Mouse (Mus musculus): ENCODE measurements around the gene Usp12. TPM values are rescaled to one million over a fixed set of nuclear protein-coding genes. Genes with fewer than 3 reads are reported as not detected.

The Usp12 gene
- polyA plus RNA-seq, 1 experiment from 2014 or later, result 11.1 TPM

- ATAC-seq (replicated peaks; ENCODE audit: low FRiP score) (no peak; the same call in 1 of the 2 replicates), DNase-seq (ENCODE audit: low spot score) (no peak)
- Histone ChIP-seq H3K9ac (ENCODE audit: low read depth, low read length) (no peak overlapping the region), H3K9me3 (ENCODE audit: control insufficient read depth, low read length) (no peaks in the 10 kb centered on the region), H3K4me1 (replicated peaks; ENCODE audit: control insufficient read depth, insufficient read depth, low read length) (peaks cover 11% of the 10 kb centered on the region), H3K36me3 (ENCODE audit: control insufficient read depth, insufficient read depth, low read length) (0 out of 2 replicates have a peak, but pooled peaks cover 2% of the 10 kb centered on the region), H3K27me3 (replicated peaks; ENCODE audit: control insufficient read depth, insufficient read depth, low read length) (no peaks in the 10 kb centered on the region), H3K27ac (ENCODE audit: low read depth, low read length) (no peak overlapping the region), H3K4me3 (ENCODE audit: low read depth, low read length) (no peak overlapping the region), H3K4me2 (peak overlapping the region; percentile 25; the same call in 1 of the 2 replicates)
- WGBS, result 31% methylated on average over 11 of the region's 11 CpGs
These were observed 22.8 kb downstream of the Usp12 start for GRCm38 (mm10) chr5:146771982-146772381.

- H3K36me3 ChIP-seq (ENCODE audit: control insufficient read depth, insufficient read depth, low read length), result peaks cover 2% of the 10 kb centered on the region; the same call in 1 of the 2 replicates
- no peak overlapping the region; the same call in 1 of the 2 replicates for H3K27ac ChIP-seq (ENCODE audit: low read depth, low read length)
- H3K27me3 ChIP-seq (replicated peaks; ENCODE audit: control insufficient read depth, insufficient read depth, low read length), result no peaks in the 10 kb centered on the region
- no peaks in the 10 kb centered on the region for H3K9me3 ChIP-seq (ENCODE audit: control insufficient read depth, low read length)
- 73% methylated on average over 15 of the region's 15 CpGs for WGBS
- no peak overlapping the region for H3K9ac ChIP-seq (ENCODE audit: low read depth, low read length)
- peaks cover 11% of the 10 kb centered on the region for H3K4me1 ChIP-seq (replicated peaks; ENCODE audit: control insufficient read depth, insufficient read depth, low read length)
- no peak overlapping the region for H3K4me2 ChIP-seq
- no peak for DNase-seq (ENCODE audit: low spot score)
- H3K4me3 ChIP-seq (ENCODE audit: low read depth, low read length), result no peak overlapping the region
- no peak for ATAC-seq (replicated peaks; ENCODE audit: low FRiP score)
These were observed 24.6 kb downstream of the Usp12 start for GRCm38 (mm10) chr5:146770002-146770848.

GRCm38 (mm10) chr5:146765791-146766190, 29.0 kb downstream of the Usp12 start:
- Histone ChIP-seq H3K36me3 (ENCODE audit: control insufficient read depth, insufficient read depth, low read length) (peaks cover 4% of the 10 kb centered on the region), H3K27me3 (replicated peaks; ENCODE audit: control insufficient read depth, insufficient read depth, low read length) (no peaks in the 10 kb centered on the region)
- 91% methylated on average over 5 of the region's 5 CpGs for WGBS

GRCm38 (mm10) chr5:146759159-146759558, 35.6 kb downstream of the Usp12 start:
- peaks cover 5% of the 10 kb centered on the region for H3K36me3 ChIP-seq (ENCODE audit: control insufficient read depth, insufficient read depth, low read length)

More at GRCm38 (mm10) chr5:146765791-146766190, 29.0 kb downstream of the Usp12 start:
- H3K27ac ChIP-seq (ENCODE audit: low read depth, low read length), result no peak overlapping the region
- peaks cover 4% of the 10 kb centered on the region; the same call in 1 of the 2 replicates for H3K4me1 ChIP-seq (replicated peaks; ENCODE audit: control insufficient read depth, insufficient read depth, low read length)
- DNase-seq (ENCODE audit: low spot score), result no peak
- no peaks in the 10 kb centered on the region for H3K9me3 ChIP-seq (ENCODE audit: control insufficient read depth, low read length)
- no peak overlapping the region for H3K9ac ChIP-seq (ENCODE audit: low read depth, low read length)
- no peak for ATAC-seq (replicated peaks; ENCODE audit: low FRiP score)
- H3K4me2 ChIP-seq, result no peak overlapping the region
- no peak overlapping the region for H3K4me3 ChIP-seq (ENCODE audit: low read depth, low read length)

DNA sequence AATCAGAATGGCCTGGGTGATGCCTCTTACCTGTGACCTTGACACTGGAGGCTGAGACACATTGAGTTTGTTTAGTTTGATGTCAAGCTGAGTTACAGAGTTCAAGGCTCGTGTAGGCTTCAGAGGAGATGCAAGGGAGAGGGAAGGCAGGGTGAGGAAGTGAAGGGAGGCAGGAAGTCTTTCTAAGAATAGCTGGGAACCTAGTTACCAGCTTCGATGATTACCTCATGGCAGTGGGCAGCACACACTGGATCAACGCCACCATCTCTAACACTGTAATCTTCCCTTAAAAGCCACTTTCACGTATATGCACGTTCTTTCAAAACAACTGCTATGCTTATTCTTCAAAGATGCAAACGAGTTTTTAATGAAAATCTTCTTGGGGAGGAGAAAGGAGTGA, 36.9 kb downstream of the Usp12 start:
- H3K36me3 ChIP-seq (ENCODE audit: control insufficient read depth, insufficient read depth, low read length), result peaks cover 13% of the 10 kb centered on the region
- no peak overlapping the region for H3K27ac ChIP-seq (ENCODE audit: low read depth, low read length)
- WGBS, result 65% methylated on average over 6 of the region's 6 CpGs
- H3K27me3 ChIP-seq (replicated peaks; ENCODE audit: control insufficient read depth, insufficient read depth, low read length), result no peaks in the 10 kb centered on the region
- ATAC-seq (replicated peaks; ENCODE audit: low FRiP score) (no peak), DNase-seq (ENCODE audit: low spot score) (no peak)
- no peaks in the 10 kb centered on the region for H3K9me3 ChIP-seq (ENCODE audit: control insufficient read depth, low read length)
- H3K4me2 ChIP-seq, result no peak overlapping the region
- peaks cover 8% of the 10 kb centered on the region; the same call in 1 of the 2 replicates for H3K4me1 ChIP-seq (replicated peaks; ENCODE audit: control insufficient read depth, insufficient read depth, low read length)
- no peak overlapping the region for H3K9ac ChIP-seq (ENCODE audit: low read depth, low read length)
- no peak overlapping the region for H3K4me3 ChIP-seq (ENCODE audit: low read depth, low read length)

More at GRCm38 (mm10) chr5:146759159-146759558, 35.6 kb downstream of the Usp12 start:
- Histone ChIP-seq H3K9me3 (ENCODE audit: control insufficient read depth, low read length) (no peaks in the 10 kb centered on the region), H3K4me2 (no peak overlapping the region), H3K27ac (ENCODE audit: low read depth, low read length) (no peak overlapping the region), H3K27me3 (replicated peaks; ENCODE audit: control insufficient read depth, insufficient read depth, low read length) (no peaks in the 10 kb centered on the region), H3K9ac (ENCODE audit: low read depth, low read length) (no peak overlapping the region), H3K4me1 (replicated peaks; ENCODE audit: control insufficient read depth, insufficient read depth, low read length) (peaks cover 8% of the 10 kb centered on the region; the same call in 1 of the 2 replicates), H3K4me3 (ENCODE audit: low read depth, low read length) (no peak overlapping the region)
- no peak for ATAC-seq (replicated peaks; ENCODE audit: low FRiP score)
- no peak for DNase-seq (ENCODE audit: low spot score)
- 87% methylated on average over 6 of the region's 6 CpGs for WGBS

- Histone ChIP-seq H3K27me3 (replicated peaks; ENCODE audit: control insufficient read depth, insufficient read depth, low read length) (no peaks in the 10 kb centered on the region), H3K4me2 (no peak overlapping the region), H3K4me1 (replicated peaks; ENCODE audit: control insufficient read depth, insufficient read depth, low read length) (peaks cover 8% of the 10 kb centered on the region; the same call in 1 of the 2 replicates), H3K9me3 (ENCODE audit: control insufficient read depth, low read length) (no peaks in the 10 kb centered on the region), H3K4me3 (ENCODE audit: low read depth, low read length) (no peak overlapping the region), H3K9ac (ENCODE audit: low read depth, low read length) (no peak overlapping the region), H3K27ac (ENCODE audit: low read depth, low read length) (peak overlapping the region; percentile 30; the same call in 1 of the 2 replicates), H3K36me3 (ENCODE audit: control insufficient read depth, insufficient read depth, low read length) (peaks cover 9% of the 10 kb centered on the region)
- DNase-seq (ENCODE audit: low spot score) (no peak), ATAC-seq (replicated peaks; ENCODE audit: low FRiP score) (peak; percentile 52; the same call in 1 of the 2 replicates)
- WGBS, result 70% methylated on average over 5 of the region's 5 CpGs
These were observed 37.5 kb downstream of the Usp12 start for GRCm38 (mm10) chr5:146757316-146757715.

GRCm38 (mm10) chr5:146753181-146753580, 41.6 kb downstream of the Usp12 start:
- Histone ChIP-seq H3K4me2 (no peak overlapping the region), H3K9me3 (ENCODE audit: control insufficient read depth, low read length) (no peaks in the 10 kb centered on the region), H3K27me3 (replicated peaks; ENCODE audit: control insufficient read depth, insufficient read depth, low read length) (no peaks in the 10 kb centered on the region), H3K36me3 (ENCODE audit: control insufficient read depth, insufficient read depth, low read length) (peaks cover 22% of the 10 kb centered on the region), H3K4me3 (ENCODE audit: low read depth, low read length) (no peak overlapping the region), H3K9ac (ENCODE audit: low read depth, low read length) (no peak overlapping the region), H3K27ac (ENCODE audit: low read depth, low read length) (no peak overlapping the region), H3K4me1 (replicated peaks; ENCODE audit: control insufficient read depth, insufficient read depth, low read length) (peaks cover 7% of the 10 kb centered on the region; the same call in 1 of the 2 replicates)
- no peak for DNase-seq (ENCODE audit: low spot score)
- ATAC-seq (replicated peaks; ENCODE audit: low FRiP score), result no peak
- WGBS, result 93% methylated on average over 8 of the region's 8 CpGs

DNA sequence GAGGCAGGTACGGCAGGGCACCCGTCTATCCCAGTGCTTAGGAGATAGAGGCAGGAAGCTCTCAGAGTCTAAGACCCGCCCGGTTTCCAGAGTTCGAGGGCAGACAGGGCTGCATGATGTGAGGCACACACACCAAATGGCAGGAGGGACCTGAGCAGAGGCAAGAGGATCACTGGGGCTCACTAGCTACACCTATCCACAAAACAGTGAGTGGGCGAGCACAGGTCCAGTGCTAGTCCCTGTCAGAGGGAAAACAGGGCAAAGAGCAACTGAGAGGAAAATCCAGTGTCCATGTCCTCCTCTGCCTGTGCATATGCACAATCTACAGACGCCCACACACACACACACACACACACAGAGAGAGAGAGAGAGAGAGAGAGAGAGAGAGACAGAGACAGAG, 43.8 kb downstream of the Usp12 start:
- DNase-seq (ENCODE audit: low spot score), result no peak
- 82% methylated on average over 7 of the region's 7 CpGs for WGBS
- peak; percentile 23; the same call in 1 of the 2 replicates for ATAC-seq (replicated peaks; ENCODE audit: low FRiP score)
- Histone ChIP-seq H3K27ac (ENCODE audit: low read depth, low read length) (no peak overlapping the region; the same call in 1 of the 2 replicates), H3K9me3 (ENCODE audit: control insufficient read depth, low read length) (no peaks in the 10 kb centered on the region), H3K4me3 (ENCODE audit: low read depth, low read length) (no peak overlapping the region), H3K4me1 (replicated peaks; ENCODE audit: control insufficient read depth, insufficient read depth, low read length) (no peaks in the 10 kb centered on the region), H3K9ac (ENCODE audit: low read depth, low read length) (no peak overlapping the region), H3K4me2 (no peak overlapping the region), H3K36me3 (ENCODE audit: control insufficient read depth, insufficient read depth, low read length) (peaks cover 22% of the 10 kb centered on the region), H3K27me3 (replicated peaks; ENCODE audit: control insufficient read depth, insufficient read depth, low read length) (no peaks in the 10 kb centered on the region)
